Mouse (Mus musculus): ENCODE results near the gene Ackr4.

- TF ChIP-seq CTCF (IDR thresholded peaks at IDR 0.05; ENCODE audit: low read depth): no peak
- TF ChIP-seq EP300 (IDR thresholded peaks at IDR 0.05; ENCODE audit: low read depth): no peak
Observed at GRCm38 (mm10) chr9:104140351-104140750, 13.6 kb upstream of the Ackr4 start.

Measured in heart, postnatal 0 days (tissue).